Mouse (Mus musculus) heart, postnatal 25 days (tissue): Measurements from ENCODE around the gene Orai1. TPM values are rescaled to one million over a fixed set of nuclear protein-coding genes. Genes with fewer than 3 reads are reported as not detected.

ENCODE experiments used
- DNase-seq: peaks from one replicate; pipeline ENCODE4 v3.0.0; 2022; ENCODE audit warnings: low spot score
- intact Hi-C: fragments of 180-260 bp; cut with DNase I; formaldehyde crosslinking; loops from one replicate; pipeline ENCODE4 v1.15.1; 2025
- total RNA-seq, 2 experiments: library from RNA; stranded (reverse); gene quantifications; 2 replicates each; pipeline ENCODE4 v1.2.3; 2021

Gene Orai1
- total RNA-seq, 2 experiments from 2014 or later: 15.1 to 16.1 TPM

DNA sequence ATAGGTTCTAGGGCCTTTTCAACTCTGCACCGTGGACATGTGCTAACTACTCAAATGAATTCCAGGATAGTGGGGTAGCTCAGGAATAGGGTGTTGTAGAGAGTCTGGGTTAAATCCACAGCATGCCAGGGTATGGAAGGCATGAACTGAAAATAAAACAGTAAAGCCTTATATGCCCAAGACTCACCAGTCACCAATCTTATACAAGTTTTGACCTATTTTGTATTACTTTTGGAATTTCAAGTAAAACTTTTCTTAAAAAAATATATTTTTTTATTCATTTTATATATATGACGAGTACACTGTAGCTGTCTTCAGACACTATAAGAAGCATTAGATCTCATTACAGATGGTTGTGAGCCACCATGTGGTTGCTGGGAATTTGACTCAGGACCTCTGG, 21.1 kb upstream of the Orai1 start:
- no peak for DNase-seq
- intact Hi-C loops: no loop called here

DNA sequence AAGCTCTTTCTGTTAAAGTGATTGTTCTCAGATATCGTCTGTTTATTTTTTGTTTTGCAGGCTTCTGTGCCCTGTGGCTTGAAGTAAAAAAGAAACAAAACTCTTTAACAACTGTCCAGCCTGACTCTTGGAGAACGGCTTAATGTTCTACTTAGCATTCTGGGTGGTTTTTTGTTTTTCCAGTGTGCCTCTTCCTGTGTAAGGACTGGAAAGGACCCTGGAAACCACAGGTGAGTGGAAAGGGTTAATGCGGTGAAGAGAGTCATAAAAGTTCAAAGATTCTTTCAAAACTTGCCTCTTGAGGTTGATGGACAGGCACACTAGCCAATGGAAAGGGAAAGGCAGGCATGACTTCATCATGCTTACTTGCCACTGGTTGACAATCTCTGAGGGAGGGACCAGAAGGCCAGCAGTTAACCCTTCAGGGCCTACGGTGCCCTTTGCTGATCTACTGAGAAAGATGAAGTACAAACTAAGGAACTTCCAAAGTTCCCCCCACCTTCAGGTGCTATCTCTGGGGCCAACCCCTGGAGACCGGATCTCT, 20.5 kb upstream of the Orai1 start:
- DNase-seq: peak; percentile 79
- intact Hi-C loops: no loop called here

DNA sequence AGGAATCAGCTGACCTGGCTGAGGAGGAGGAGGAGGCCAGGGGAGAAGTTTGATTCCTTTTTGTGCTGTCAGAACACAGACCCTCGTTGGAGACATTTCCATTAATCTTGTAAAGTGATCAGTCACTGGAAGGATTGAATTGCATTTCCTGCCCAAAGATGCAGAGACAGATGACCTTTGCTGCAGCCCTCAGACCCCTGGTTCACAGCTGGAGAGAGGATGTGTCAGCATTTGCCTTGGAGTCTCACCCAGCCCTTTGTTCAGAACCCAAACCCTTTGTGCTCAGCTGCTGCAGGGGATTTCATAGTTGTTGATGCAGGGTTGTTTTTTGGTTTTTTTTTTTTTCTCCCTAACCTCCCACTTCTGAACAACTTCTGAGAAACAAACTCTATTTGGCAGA, 20.0 kb upstream of the Orai1 start:
- DNase-seq: no peak
- intact Hi-C loops: no loop called here

DNA sequence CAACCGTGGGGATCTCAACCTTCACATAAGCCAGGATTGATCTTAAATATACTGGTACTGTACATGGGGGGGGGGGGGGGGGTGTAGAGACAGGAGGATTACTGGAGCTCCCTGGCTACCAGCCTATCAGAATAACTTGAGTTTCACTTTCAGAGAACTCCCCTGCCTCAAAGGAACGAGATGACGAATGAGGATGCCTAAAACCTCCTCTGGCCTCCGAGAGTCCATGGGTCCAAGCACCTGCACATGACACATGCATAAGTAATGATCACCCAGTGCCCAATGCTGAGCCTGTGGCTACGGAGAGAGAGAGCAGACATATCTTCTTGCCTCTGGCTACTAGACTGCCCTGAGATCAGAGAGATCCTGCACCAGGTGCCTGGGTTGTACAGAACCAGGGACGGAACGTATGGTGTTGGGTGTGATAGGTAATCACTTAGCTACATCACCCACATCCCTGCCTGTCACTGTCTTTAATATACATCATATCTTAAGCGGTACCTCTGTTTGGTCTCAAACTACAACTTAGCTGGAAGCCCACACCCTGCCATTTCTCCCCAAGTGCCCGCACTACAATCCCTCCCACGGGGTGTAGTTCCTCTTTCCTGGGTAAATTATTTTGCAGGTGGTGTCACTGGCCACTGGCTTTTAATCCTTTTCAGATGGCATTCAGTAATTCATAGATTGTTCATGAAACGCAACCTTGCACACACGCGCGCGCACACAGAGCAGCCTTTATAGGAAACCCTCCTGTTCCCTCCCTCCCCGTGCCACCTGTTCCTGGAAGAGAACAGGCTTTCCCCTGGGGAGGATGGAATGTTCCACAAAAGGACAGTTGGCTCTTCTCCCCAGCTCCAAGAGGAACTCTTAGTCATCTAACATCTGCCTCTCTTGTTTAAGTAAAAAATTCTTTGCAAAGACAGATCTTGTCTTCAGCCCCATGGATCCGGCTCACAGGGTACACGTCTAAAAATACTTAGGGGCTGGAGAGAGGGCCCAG, 17.4 kb upstream of the Orai1 start:
- DNase-seq: no peak
- intact Hi-C loops: no loop called here

DNA sequence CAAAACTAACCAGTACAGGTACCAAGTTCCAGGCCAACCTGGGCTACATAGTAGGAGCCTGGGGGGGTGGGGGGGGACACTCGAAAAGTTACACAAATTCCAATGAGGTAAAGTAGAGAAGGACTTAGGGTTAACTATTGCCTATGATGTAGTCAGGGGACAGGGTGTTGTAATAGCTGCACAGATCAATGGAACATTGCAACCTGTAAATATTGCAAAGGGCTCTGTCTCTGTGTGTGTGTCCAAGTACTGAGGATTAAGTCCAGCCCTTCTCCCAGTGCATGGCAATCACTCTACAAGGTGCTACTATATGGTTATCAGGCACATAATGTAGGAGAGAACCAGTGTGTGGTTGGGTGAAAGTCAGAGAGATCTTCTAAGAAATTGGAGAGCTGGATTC, 14.0 kb upstream of the Orai1 start:
- intact Hi-C loops: no loop called here
- DNase-seq: no peak

DNA sequence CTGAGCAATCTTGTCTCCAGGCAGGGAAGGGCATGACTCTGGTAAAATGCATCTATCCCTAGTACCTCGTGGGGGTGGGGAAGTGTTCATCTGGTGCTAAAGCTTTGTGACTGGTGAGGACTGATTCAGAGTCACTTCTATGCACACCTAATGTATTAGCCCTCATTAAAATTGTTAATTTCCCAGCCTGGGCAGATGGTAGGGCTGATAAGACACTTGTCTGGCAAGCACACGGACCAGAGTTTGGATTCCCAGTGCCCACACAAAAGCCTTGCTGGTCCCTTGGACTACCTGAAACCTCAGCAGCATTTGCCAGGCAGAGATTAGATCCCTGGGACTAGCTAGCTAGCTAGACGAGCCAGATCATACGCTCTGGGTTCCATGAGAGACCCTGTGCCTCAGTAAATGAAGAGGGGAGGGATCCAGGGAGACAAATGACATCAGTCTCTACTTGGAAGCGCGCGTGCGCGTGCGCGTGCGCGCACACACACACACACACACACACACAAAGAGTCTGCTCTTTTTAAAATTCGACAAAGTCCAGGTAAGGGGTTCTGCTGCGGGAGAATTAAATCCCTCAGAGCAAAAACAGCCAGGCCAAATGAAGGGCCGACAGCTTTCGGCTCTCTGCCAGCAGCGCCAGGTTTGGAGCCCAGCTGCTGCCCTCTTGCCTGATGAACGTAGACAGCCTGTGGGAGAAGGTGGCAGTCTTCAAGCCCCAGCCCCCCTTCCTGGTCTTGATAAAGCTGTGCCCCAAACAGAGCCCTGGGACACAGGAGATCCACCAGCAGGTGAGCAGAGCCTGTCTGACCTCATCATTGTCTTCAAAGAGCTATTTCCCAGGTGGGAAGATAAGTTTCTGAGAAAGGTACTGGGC, 8.9 kb upstream of the Orai1 start:
- DNase-seq: no peak
- intact Hi-C loops: no loop called here

DNA sequence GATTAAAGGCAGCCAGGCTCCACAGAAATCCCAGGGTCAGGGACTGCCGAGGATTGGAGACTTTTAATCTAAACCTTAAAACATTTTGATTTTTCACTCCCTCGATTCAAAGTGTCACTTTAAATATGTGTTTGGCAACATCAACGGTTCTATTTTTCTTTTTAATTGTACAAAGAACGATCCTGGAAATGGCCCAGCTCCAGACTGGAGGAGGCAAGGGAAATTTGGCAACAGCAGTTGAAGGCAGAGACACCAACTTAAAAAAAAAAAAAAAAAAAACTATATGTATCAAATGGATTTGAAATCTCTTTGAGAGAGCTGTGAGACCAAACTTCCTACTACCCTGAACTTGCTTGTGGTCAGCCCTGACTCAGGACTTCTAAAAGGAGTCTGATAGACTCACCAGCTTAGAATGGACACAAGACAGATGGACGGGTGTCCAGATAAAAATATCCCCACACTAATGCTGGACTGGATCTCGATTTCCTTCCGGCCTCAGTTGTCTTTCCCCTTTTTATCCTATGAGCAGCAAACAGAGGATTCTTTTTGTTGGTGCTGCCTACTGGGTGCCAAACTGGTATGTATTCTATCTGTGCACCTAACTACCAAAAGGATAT, 5.9 kb upstream of the Orai1 start:
- DNase-seq: no peak
- intact Hi-C loops: no loop called here

DNA sequence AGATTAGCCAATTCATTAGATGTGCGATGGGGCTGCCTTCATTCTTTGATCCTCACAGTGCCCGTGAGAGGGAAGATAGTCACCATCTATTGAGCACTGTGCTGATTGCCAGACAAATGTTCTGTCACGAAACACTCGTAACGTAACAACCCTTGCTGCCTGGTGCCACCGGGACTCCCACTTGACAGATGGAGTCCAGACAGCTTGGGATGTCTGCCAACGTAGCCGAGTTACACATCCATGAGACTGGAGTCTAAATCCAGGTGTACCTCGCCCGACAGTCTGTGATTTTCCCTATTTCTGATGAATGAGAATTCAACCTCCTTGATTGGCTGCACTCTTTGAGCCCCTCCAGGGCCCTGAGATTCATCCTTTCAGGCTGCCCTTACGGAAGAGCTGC, 5.0 kb upstream of the Orai1 start:
- no peak for DNase-seq
- intact Hi-C loops: loop anchor here (2.0 kb wide), 1 partner anchor 21 kb away; the partner anchor contains the start of gene Kdm2b

DNA sequence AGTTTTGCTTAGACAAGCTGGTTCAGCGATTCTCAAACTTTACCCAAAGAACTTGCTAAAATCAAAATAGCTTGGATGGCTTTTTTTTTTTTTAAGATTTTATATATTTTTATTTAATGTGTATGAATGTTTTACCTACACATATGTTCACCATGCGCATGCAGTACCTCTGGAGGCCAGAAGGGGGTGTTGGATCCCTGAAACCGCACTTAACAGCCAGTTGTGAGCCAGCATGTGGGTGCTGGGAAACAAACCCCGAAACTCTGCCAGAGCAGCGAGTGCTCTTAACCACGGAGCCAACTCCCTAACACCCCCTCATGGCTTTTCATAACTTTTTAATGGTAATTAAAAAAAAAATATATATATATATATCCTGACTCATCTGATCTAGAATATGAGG, 4.1 kb upstream of the Orai1 start:
- no peak for DNase-seq
- intact Hi-C loops: loop anchor here (2.0 kb wide), 1 partner anchor 22 kb away; the partner anchor contains the start of gene Kdm2b

DNA sequence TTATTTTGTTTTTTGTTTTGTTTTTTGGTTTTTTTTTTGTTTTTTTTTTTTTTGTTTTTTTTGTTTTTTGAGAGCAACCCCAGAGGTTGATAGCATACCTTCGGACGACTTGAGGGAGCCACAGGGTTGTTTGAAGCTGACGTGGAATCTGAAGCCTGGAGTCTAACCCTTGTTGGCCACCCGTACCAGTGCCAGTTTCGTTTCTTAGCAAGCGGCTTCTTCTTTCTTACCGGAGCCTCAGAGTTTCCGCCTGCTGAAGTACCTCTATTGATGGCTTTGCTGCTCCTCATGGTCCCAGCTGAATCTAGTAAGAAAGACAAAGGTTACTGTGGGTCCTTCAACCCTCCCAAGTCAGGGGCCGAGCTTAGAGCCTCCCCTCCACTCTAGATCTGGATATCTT, 3.2 kb upstream of the Orai1 start:
- intact Hi-C loops: loop anchor here (2.0 kb wide), 2 partner anchors 23 to 43 kb away; partner anchors contain the start of gene Kdm2b
- DNase-seq: no peak

DNA sequence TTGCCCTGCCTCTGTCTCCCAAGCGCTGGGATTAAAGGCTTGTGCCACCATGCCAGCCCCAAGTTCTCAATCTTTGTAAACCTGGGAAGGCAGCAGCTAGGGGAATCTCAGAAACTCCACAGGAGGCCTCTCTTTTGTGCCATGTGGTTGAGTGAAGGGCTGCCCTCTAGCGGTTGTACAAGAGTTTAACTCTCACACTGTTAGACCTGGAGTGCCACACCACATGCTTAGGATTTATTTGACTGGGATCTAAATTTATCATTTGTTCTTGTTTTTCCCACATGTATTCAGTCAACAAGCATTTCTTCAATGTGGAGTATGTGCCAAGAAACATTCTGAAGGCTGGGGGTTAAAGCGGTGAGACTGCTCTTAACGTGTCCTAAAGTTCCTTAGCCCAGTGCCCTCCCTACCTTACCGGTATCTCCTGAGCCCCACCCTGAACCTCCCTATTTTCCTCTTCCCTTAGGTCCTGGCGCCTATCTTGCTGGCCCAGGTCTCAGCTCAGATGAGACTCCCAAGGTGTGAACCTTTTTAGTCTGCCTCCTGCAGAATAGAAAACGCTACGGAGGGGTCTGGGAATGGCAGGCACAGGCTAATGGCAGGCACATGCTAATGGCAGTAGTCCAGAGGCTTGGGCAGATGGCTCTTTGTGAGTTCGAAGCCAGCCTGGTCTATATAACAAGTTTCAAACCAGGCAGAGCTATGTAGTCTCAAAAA, 1.1 kb upstream of the Orai1 start:
- DNase-seq: no peak
- intact Hi-C loops: loop anchor here (2.0 kb wide), 2 partner anchors 33 to 45 kb away; partner anchors contain the start of gene Morn3

DNA sequence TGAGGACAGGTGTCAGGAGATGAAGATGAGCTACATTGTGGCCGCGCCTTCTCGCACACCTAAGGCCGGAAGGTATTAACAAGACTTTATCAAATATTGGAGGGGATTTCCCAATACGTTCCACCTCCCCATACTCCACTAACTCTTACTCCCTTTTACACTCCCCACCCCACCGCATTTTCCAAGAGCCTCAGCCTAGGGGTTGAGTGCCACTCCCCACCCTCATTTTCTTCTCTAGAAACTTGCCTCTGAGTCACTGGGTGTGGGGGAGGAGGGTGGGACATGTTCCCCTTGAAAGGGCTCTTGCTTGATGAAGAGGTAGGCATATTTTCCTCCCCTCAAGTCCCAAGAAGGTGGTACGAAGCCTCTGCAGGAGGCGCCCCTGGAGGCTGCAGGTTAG, 1.0 kb downstream of the Orai1 start:
- intact Hi-C loops: loop anchor here (2.0 kb wide), 1 partner anchor 31 kb away; the partner anchor contains the start of gene Morn3
- DNase-seq: no peak

DNA sequence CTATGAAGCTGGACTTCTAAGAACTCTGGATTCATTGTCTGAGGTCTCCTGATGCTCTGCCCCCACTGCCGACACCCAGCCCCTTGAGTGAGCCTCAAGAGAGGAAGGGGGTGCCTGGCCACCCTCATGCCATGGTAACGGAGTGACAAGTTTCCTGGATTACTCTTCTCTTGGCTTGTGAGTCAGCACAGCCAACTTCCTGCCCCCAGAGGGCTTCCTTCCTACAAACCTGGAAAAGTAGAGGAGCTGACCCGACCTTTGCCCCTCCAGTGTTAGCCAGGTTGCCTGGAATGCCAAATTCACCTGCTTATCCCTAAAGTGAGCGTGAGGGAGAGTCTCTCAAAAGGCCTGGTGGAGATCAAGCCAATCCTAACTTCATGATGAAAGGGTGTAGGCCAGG, 2.6 kb downstream of the Orai1 start:
- DNase-seq: no peak

DNA sequence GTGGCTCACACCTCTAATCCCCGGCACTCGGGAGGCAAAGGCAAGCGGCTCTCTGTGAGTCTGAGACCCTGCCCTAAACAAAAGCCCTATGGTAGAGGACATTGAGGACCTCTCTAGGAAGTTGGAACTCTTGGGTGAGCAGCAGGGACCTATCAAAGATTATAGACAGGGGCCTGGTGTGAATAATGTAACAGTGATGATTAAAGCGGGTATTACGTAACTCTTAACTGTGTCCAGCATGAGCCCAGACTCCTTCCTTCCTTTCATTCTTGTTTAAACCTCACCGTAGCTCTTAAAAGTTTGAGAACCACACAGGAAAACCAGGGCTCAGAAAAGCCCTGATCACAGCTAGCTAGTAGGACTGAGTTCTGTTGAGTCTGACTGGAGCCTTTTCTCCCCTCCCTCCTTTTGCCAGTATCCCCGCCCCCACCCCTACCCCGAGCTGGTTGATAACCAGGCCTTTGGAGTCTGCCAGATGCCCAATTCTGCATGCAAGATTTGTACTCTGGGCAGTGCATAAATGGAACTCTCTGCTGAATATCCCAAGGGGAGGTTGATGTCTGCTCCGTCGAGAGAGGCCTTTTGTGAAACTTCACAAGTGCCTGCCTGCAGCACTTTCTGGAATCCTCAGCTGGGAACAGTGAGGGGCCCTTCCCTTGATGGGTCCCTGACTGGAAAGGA, 4.6 kb downstream of the Orai1 start:
- intact Hi-C loops: no loop called here
- DNase-seq: no peak

More for the DNA sequence above, 2.6 kb downstream of the Orai1 start:
- intact Hi-C loops: no loop called here

DNA sequence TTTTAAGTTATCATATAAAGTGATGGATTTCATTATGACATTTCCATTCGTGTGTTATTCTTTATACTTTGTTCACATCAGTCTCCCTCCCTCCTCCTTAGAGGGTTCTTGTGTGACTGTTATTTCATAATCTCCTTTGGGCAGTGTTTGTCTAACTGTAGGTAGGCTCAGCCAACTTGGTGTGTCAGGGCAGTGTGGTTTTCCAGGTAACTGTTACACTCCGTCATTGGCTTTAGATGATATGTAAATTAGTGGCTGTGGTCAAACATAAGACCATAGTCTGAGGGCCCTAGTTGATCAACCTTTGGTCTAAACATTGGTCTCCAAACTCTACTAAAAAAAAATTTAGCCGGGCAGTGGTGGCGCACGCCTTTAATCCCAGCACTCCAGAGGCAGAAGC, 5.6 kb downstream of the Orai1 start:
- intact Hi-C loops: no loop called here
- DNase-seq: no peak

DNA sequence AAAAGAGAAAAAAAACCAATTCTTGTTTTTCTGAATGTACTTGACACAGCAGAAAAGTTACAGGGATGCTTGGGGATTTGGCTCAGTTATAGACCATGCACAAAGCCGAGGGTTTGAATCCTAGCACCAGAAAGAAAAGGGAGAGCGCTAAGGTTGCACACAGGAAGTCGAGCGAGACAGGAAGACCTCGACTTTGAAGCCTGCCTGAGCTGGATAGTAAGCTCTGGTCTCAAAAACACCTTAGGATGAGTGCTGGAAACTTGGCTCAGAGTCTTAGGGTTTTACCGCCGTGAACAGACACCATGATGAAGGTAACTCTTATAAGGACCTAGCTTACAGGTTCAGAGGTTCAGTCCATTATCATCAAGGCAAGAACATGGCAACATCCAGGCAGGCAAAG, 6.6 kb downstream of the Orai1 start:
- DNase-seq: no peak
- intact Hi-C loops: no loop called here

DNA sequence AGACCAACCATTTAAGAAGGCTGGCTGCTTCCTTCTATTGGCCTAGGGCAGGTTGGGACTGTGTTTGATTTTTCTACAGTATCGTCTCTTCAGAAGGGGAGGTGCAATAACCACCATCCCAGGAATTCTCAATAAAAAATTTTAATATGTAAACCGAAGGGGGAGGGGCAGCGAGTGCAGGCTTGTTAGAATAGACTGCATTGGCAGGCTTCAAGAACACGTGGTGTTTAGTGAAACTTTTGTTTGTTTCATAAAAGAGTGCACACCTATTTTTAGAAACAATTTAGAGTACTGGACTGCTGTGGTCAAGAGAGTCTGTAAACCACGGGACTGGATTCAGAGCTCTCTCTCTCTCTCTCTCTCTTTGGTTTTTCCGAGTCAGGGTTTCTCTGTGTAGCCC, 8.2 kb downstream of the Orai1 start:
- intact Hi-C loops: no loop called here
- no peak for DNase-seq

DNA sequence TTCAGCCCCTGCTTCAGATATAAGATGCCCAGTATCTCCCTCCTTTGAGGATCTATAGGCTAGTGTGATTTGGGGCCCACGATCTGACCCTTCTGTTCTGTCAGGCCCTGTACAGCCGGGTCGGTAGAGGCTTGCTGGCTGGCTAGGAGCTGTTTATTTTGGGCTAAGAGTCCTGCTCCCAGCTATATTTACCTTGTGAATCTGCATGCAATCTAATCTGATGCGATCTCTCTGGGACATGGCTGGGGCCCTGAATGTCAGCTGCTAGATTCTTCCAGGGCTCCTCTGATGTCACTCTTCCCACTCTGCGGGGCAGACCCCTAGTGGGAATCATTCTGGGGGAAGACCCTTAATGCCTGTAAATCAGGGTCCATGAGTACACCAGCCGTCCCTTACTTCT, 9.4 kb downstream of the Orai1 start:
- DNase-seq: no peak
- intact Hi-C loops: no loop called here
